Mouse (Mus musculus) adrenal gland, postnatal 25 days (tissue): ENCODE results near the gene Runx2. TPM values are rescaled to one million over a fixed set of nuclear protein-coding genes. Genes with fewer than 3 reads are reported as not detected.

Experiments used
- DNase-seq: peaks from one replicate; pipeline ENCODE4 v3.0.0; 2021; ENCODE audit warnings: mixed read lengths
- total RNA-seq: library from RNA; stranded (reverse); gene quantifications from 2 replicates; pipeline ENCODE4 v1.2.3, GENCODE M21; 2021

The Runx2 gene
- total RNA-seq, 1 experiment from 2014 or later = 60.4 TPM

GRCm38 (mm10) chr17:44768522-44768921 is 46.1 kb downstream of the Runx2 start:
- DNase-seq = no peak

DNA sequence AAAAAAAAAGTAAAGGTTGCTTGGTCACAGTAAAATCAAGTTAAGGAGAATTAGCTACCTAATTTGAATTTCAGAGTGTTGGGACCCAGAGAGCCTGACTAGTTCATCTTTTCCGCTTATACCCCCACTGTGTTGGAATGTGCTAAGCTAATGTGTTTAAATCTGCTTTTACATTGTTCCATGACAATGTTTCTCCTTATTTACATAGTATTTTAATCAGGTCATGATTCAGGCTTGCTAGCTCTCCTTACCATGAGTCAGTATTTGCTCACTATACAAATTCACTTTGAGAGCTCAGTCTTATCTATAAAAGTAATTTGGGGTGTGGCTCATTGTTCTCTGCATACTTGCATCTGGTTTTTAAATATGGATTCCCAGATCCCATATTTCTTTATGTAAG is 47.2 kb downstream of the Runx2 start:
- DNase-seq = no peak

DNA sequence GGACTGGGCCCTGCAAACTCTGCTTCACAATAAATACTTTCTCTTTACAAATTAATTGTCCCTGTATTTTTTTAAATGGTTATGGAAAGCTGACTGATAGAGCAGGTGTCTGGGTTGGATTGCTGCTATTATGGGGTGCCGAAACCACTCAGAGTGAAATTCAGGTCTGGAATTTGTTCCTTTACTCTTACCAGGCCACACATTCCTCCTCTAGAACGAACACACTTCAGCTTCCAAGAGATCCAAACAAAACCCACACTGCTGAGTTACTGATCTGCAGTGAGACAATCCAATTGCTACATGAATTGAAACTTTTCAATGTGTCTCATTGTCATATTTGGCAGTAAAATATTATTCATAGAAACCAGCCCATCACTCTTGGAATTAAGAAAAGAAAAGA is 47.6 kb downstream of the Runx2 start:
- DNase-seq = no peak

- no peak for DNase-seq
Observed at GRCm38 (mm10) chr17:44766318-44766717, 48.3 kb downstream of the Runx2 start.

DNA sequence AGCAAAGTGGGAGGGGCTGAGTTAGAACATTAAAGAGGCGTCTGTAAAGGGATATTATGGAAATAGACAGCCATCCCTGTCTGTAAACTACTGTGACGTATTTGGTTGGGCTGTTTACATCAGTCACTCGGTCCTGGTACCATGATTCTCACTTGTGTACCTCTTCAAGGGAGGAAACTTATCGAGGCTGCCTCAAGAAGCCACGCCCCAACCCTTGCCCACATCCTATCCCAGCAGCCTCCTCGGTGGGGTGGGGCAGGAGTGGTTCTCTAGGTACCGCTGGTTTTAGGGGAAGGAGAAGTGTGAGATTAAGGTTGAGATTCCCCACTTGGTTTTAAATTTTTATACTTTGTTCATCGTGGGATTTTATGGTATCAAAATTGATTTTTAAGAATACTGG is 69.2 kb downstream of the Runx2 start:
- DNase-seq = no peak

- DNase-seq = no peak
Observed at GRCm38 (mm10) chr17:44743780-44744179, 70.8 kb downstream of the Runx2 start.

GRCm38 (mm10) chr17:44742246-44742645 is 72.4 kb downstream of the Runx2 start:
- no peak for DNase-seq

- peak; percentile 9 for DNase-seq
Observed at GRCm38 (mm10) chr17:44738121-44738637, 76.4 kb downstream of the Runx2 start.

DNA sequence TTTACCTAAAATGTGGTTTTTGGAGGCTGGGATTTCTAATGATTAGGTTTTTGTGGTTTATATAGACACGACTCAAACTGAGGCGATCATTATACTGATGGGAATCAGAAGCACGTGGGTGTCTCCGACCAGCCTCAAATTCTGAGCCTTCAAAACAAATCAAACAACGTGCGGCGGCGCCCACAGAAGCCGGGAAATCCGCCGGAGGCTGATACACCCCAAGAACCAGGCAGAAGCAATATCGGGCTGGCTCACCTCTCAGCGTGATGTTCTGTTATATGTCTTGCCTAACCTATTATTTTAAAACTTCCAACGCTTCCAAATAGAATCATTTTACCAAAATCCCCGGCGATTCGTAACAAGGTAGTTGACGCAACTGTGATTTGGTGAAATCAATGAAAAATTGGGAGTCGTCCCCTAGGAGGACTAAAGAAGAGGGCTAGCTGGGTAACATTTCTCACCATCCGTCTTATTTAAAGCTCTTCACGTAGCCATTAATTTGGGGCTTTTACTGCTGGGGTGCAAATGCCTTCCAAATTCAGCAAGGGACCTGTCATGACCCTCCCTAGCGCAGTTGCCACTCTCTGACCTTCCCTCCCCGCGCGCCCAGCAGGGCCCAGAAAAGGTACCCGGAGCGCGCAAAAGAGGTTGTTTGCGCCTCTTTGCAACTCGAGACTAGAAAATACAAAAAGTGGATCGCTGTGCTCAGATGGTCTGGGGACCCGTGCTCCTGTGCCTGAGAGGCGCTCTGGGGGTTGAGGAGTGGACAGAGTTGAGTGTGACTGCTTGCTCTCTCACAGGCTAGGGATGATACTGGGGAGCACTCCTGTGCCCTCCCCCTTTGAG is 77.1 kb downstream of the Runx2 start:
- peak; percentile 27 for DNase-seq

- peak; percentile 77 for DNase-seq
Observed at GRCm38 (mm10) chr17:44735991-44736561, 78.5 kb downstream of the Runx2 start.

- DNase-seq = peak; percentile 59
Observed at GRCm38 (mm10) chr17:44735223-44735990, 79.2 kb downstream of the Runx2 start.

GRCm38 (mm10) chr17:44734501-44735222 is 79.9 kb downstream of the Runx2 start:
- peak; percentile 65 for DNase-seq

DNA sequence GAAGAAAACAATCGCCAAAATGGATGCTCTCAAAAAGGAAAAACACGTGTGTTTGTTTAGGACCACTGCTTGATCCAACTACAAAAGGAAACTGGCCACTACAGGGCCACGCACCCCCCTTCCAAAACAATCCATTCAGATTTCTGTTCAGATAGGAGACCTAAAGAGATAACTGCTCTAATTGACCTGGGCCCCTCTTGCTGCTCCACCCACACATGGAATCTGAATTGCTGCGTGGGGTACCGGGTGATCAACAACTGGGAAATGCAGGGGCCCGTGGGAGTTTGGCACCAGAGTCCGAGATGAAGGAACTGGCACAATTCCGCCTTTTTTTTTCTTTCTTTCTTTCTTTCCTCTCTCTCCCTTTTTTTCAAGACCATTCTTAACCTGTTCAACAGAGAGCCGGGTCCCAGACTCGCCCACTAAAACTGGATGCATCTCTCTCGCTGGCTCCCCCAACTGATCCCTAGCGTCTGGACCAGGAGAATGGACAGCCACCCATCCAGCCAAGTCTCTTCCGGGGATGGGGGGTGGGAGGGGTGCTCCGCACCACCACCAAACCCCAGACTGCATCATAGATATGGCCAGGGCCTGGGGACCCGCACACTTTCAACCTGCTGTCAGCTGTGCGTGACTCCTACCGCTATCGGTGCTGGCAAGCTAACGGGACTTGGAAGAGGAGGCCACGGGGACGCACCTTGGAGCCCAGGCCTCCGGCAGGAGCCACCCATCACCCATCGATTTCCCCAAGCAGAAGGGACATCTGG is 80.9 kb downstream of the Runx2 start:
- DNase-seq = no peak

DNA sequence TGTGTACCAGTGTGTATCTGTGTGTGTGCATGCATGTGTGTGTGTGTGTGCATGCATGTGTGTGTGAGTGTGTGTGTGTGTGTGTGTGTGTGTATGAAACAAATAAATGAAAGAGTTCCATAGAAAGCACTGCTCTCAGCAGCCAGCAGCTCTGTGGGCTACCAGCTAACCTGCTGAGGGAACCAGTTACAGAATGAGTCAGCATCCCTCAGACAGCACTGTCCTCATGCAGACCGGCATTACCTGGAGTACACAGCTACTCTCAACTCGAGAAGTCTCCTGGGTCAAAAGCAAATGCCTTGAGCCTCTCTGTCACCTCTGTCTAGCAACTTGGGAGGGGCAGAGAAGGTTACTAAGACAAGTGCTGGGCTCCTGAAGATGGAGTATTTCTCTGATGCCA is 86.1 kb downstream of the Runx2 start:
- no peak for DNase-seq

DNA sequence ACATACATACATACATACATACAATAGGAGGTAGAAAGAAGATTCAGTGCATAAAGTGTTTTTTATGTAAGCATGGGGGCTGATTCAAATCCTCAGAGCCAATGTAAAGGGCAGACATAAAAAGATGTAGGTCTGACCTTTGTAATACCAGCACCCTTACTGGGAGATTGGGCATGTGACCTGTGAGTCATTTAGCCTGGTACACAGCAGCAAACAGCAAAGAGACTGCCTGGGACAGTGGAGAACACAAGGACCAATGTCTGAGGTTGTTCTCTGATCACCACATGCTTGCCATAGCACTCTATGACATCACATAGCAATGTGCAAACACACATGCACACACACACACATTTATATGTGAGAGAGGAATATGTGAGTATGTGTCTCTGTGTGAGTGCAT is 86.9 kb downstream of the Runx2 start:
- DNase-seq = no peak

DNA sequence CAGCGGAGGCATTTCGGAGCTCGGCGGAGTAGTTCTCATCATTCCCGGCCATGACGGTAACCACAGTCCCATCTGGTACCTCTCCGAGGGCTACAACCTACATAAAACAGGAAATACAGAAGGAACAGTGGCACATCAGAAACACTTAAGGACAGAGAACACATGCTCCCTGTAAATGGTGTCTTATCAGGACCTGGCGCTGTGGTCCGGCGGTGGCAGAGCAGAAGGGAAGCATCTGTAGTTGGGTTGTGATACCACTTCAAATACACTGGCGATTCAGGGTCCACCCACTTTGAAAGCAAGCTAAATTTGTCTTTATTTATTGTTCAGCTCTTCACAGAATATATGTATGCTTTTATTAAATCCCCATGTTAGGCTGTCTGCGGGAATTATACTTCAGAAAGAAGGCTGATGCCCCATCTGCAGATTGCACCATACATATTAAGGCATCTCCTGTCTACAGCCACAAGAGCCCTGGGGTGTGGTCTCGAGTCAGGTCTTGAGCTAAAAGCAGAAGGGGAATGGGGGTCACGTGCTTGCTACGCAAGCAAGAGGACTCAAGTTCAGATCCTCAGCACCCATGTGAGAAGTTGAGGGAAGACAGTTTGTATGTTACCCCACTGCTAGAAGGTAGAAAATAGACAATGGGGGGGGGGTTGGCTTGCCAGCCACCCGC is 89.7 kb downstream of the Runx2 start:
- no peak for DNase-seq

GRCm38 (mm10) chr17:44724255-44724654 is 90.3 kb downstream of the Runx2 start:
- DNase-seq = no peak

DNA sequence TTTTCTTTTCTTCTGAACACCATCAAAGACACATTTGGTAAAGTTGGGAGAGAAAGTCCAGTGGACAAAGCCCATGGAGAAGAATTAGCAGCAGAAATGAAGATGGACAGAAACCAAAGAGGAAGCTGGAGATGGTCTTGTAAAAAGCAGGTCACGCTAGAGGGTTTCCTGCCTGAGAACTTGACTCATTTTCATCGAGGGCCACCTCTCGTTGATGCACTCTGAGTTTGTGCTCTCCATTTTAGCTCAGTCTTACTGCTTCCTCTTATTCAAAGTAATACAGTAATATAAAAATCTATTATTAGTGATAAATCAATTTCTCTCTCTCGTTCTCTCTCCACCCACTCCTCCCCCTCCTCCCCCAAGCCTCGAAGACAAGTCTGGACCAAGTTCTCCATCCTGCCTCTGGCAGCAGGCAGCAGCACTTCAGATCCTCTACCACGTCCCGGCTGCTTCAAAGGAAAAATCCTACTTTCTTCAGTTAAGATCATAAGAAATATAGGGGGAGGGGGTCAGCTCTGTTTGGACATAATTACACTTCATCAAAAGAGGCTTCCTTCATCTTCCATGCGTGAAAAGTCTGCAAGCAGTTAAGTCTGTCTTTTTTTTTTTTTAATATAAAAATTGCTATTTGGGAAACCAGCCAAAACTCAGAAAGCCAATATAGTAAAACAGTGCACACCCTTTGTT is 92.3 kb downstream of the Runx2 start:
- DNase-seq = no peak

DNA sequence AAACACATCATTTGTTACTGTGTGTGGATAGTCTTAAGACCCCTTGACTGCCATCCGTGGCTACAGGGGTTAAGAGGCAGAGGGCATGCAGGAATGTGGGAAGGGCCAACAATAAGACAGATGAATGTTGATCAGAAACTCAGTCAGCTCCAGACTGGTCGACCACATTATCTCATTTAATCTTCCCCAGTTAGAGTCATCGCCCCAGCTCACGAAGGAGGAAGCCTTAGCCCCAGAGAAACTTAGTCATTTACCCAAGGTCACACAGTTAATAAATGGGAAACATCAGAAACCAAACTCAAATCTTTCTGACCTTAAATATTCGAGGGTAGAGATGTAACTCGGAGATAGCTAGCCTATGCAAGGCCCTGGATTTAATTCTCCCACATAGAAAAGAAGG is 96.0 kb downstream of the Runx2 start:
- no peak for DNase-seq

- no peak for DNase-seq
Observed at GRCm38 (mm10) chr17:44718036-44718435, 96.6 kb downstream of the Runx2 start.
